Mouse (Mus musculus) CH12.LX (cell line): ENCODE measurements around the gene Abat.
"Not testable (repeated sequence)": the region's sequence is repeated elsewhere in the genome, so short reads cannot be mapped to it uniquely, and the experiment has no call there.

Experiments used
- CTCF ChIP-seq, 2 experiments: IDR thresholded peaks in 1 of 2; conservative IDR thresholded peaks in 1 of 2; 2 replicates each; pipeline ENCODE4 v1.5.1; 2011 to 2012; ENCODE audit warnings: low read depth in 2 of 2, low read length in 2 of 2, improper control_type of control experiment in 1 of 2, inconsistent platforms in 1 of 2, mild to moderate bottlenecking in 1 of 2, moderate library complexity in 1 of 2
- JUND ChIP-seq: conservative IDR thresholded peaks from 2 replicates; pipeline ENCODE4 v1.6.1; 2011; ENCODE audit warnings: low read depth, low read length, improper control_type of control experiment
- KAT2A ChIP-seq: IDR thresholded peaks from 2 replicates; pipeline ENCODE4 v1.6.1; 2012; ENCODE audit warnings: low read length, improper control_type of control experiment, inconsistent platforms; ENCODE audit not compliant: insufficient replicate concordance
- MEF2A ChIP-seq: IDR thresholded peaks from 2 replicates; pipeline ENCODE4 v1.6.1; 2014; ENCODE audit warnings: low read depth, mild to moderate bottlenecking, inconsistent platforms, low read length, improper control_type of control experiment, borderline replicate concordance
- POLR2A ChIP-seq: IDR thresholded peaks from 2 replicates; pipeline ENCODE4 v1.6.1; 2011; ENCODE audit warnings: low read depth, mild to moderate bottlenecking, improper control_type of control experiment, low read length
- RCOR1 ChIP-seq: conservative IDR thresholded peaks from 2 replicates; pipeline ENCODE4 v1.6.1; 2012; ENCODE audit warnings: low read depth, mild to moderate bottlenecking, inconsistent platforms, low read length, improper control_type of control experiment

- not testable (repeated sequence) for TF ChIP-seq JUND; POLR2A; RCOR1; MEF2A; KAT2A; CTCF (conservative IDR thresholded peaks at IDR 0.05 in 1 of 2, IDR thresholded peaks at IDR 0.05 in 1 of 2; ENCODE audit: low read depth in 2 of 2, low read length in 2 of 2)
These were observed 42.1 kb downstream of the Abat start for GRCm38 (mm10) chr16:8555371-8555770.
